In genomic region chr13:54303071-54303924, GRCm38 (mm10) we compare ENCODE assay signal across 8 mouse cellular contexts.
DNase-seq lines count a peak whose midpoint lies in the region; ATAC-seq and TF ChIP-seq lines count a peak whose summit lies in the region.

No protein-coding gene starts in this region.

- H3K4me3 ChIP-seq in embryonic fibroblast, embryonic 13.5 days (ENCODE audit: insufficient read depth, low read length): peak overlapping the region; percentile 65
- peak overlapping the region; percentile 69 for H3K4me3 ChIP-seq in heart, embryonic 12.5 days
- peak overlapping the region; percentile 79 for H3K4me3 ChIP-seq in kidney, embryonic 16.5 days (ENCODE audit: low read length)
- H3K4me3 ChIP-seq in liver, adult 2 months (ENCODE audit: insufficient read depth, low read depth, low read length): peak overlapping the region; percentile 70
- peak overlapping the region; percentile 79 for H3K4me3 ChIP-seq in neural tube, embryonic 11.5 days (ENCODE audit: low read depth, low read length)
- peak overlapping the region; percentile 69 for H3K4me3 ChIP-seq in testis, adult 2 months (ENCODE audit: control insufficient read depth, low read depth, low read length)

- H3K36me3 ChIP-seq in heart, embryonic 12.5 days: no peaks in the 10 kb centered on the region
- no peaks in the 10 kb centered on the region for H3K36me3 ChIP-seq in kidney, embryonic 16.5 days (ENCODE audit: insufficient read depth, low read length)
- no peaks in the 10 kb centered on the region for H3K36me3 ChIP-seq in liver, adult 2 months (ENCODE audit: control insufficient read depth, insufficient read depth, low read length)
- H3K36me3 ChIP-seq in neural tube, embryonic 11.5 days (ENCODE audit: control insufficient read depth, insufficient read depth, low read length): no peaks in the 10 kb centered on the region
- H3K36me3 ChIP-seq in testis, adult 2 months (ENCODE audit: control insufficient read depth, insufficient read depth, low read length): no peaks in the 10 kb centered on the region

- H3K9ac ChIP-seq in heart, embryonic 12.5 days: peak overlapping the region; percentile 91
- peak overlapping the region; percentile 95 for H3K9ac ChIP-seq in kidney, embryonic 16.5 days (replicated peaks; ENCODE audit: low read length)
- H3K9ac ChIP-seq in liver, adult 2 months (ENCODE audit: low read depth, low read length): peak overlapping the region; percentile 83
- H3K9ac ChIP-seq in neural tube, embryonic 11.5 days (ENCODE audit: low read length): peak overlapping the region; percentile 99

- peak; percentile 94 for DNase-seq in 3T3-L1 (ENCODE audit: low read depth, low spot score)
- peak; percentile 85 to 89 for DNase-seq in adrenal gland, postnatal 36 days
- peak; percentile 12 for DNase-seq in liver, adult 2 months (ENCODE audit: extremely low read depth, low read depth, low spot score)
- DNase-seq in neural tube, embryonic 11.5 days (ENCODE audit: low spot score): peak; percentile 84

- H3K4me2 ChIP-seq in heart, embryonic 12.5 days: peak overlapping the region; percentile 96
- H3K4me2 ChIP-seq in kidney, embryonic 16.5 days (replicated peaks; ENCODE audit: low read depth, low read length): peak overlapping the region; percentile 96
- H3K4me2 ChIP-seq in neural tube, embryonic 11.5 days (ENCODE audit: low read depth): peak overlapping the region; percentile 97

- H3K27me3 ChIP-seq in heart, embryonic 12.5 days (replicated peaks): no peaks in the 10 kb centered on the region
- no peaks in the 10 kb centered on the region for H3K27me3 ChIP-seq in kidney, embryonic 16.5 days (ENCODE audit: insufficient read depth, low read length)
- peaks cover 10% of the 10 kb centered on the region; the same call in 1 of the 2 replicates for H3K27me3 ChIP-seq in liver, adult 2 months (ENCODE audit: control insufficient read depth, insufficient read depth, low read length)
- no peaks in the 10 kb centered on the region for H3K27me3 ChIP-seq in neural tube, embryonic 11.5 days (ENCODE audit: control insufficient read depth, insufficient read depth, low read length)
- peaks cover 3% of the 10 kb centered on the region; the same call in 1 of the 2 replicates for H3K27me3 ChIP-seq in testis, adult 2 months (ENCODE audit: control insufficient read depth, insufficient read depth, low read length)

- WGBS in heart, embryonic 12.5 days: under 1% methylated on average over 54 of the region's 54 CpGs
- WGBS in kidney, embryonic 16.5 days: under 1% methylated on average over 51 of the region's 54 CpGs
- 1% methylated on average over 54 of the region's 54 CpGs for WGBS in liver, adult 2 months
- WGBS in neural tube, embryonic 11.5 days: 0% methylated on average over 52 of the region's 54 CpGs

- H3K79me2 ChIP-seq in liver, adult 2 months (ENCODE audit: control insufficient read depth, insufficient read depth, low read length): no peaks in the 10 kb centered on the region

- TF ChIP-seq POLR2A in embryonic fibroblast, embryonic 13.5 days (IDR thresholded peaks at IDR 0.05; ENCODE audit: low read depth, low read length): peak; percentile 74; the same call in 1 of the 2 replicates
- TF ChIP-seq POLR2A in liver, adult 2 months (IDR thresholded peaks at IDR 0.05; ENCODE audit: extremely low read depth, insufficient read depth, low read length): no peak
- no peak for TF ChIP-seq POLR2A in testis, adult 2 months (IDR thresholded peaks at IDR 0.05; ENCODE audit: control insufficient read depth, low read depth, low read length)

- peaks cover 13% of the 10 kb centered on the region for H3K4me1 ChIP-seq in embryonic fibroblast, embryonic 13.5 days (ENCODE audit: control insufficient read depth, insufficient read depth, low read length)
- peaks cover 28% of the 10 kb centered on the region for H3K4me1 ChIP-seq in heart, embryonic 12.5 days (replicated peaks)
- peaks cover 17% of the 10 kb centered on the region for H3K4me1 ChIP-seq in kidney, embryonic 16.5 days (ENCODE audit: insufficient read depth, low read length)
- H3K4me1 ChIP-seq in liver, adult 2 months (ENCODE audit: control insufficient read depth, insufficient read depth, low read length): no peaks in the 10 kb centered on the region; the same call in 1 of the 2 replicates
- peaks cover 10% of the 10 kb centered on the region for H3K4me1 ChIP-seq in neural tube, embryonic 11.5 days (ENCODE audit: control insufficient read depth, insufficient read depth, low read length)
- peaks cover 16% of the 10 kb centered on the region for H3K4me1 ChIP-seq in testis, adult 2 months (ENCODE audit: control insufficient read depth, insufficient read depth, low read length)

- peak overlapping the region; percentile 93 for H3K27ac ChIP-seq in embryonic fibroblast, embryonic 13.5 days (ENCODE audit: insufficient read depth, low read length)
- peak overlapping the region; percentile 94 for H3K27ac ChIP-seq in heart, embryonic 12.5 days (ENCODE audit: poor library complexity, severe bottlenecking)
- peak overlapping the region; percentile 99 for H3K27ac ChIP-seq in kidney, embryonic 16.5 days (ENCODE audit: low read length)
- H3K27ac ChIP-seq in liver, adult 2 months (replicated peaks; ENCODE audit: insufficient read depth, low read depth, low read length): peak overlapping the region; percentile 69
- H3K27ac ChIP-seq in neural tube, embryonic 11.5 days (ENCODE audit: low read depth, low read length): peak overlapping the region; percentile 99
- peak overlapping the region; percentile 54 for H3K27ac ChIP-seq in testis, adult 2 months (ENCODE audit: control insufficient read depth, insufficient read depth, low read depth, low read length)

- ATAC-seq in heart, embryonic 12.5 days (ENCODE audit: insufficient number of reproducible peaks, low FRiP score): peak; percentile 85
- ATAC-seq in kidney, embryonic 16.5 days (ENCODE audit: low FRiP score, low TSS enrichment): peak; percentile 87
- peak; percentile 81 for ATAC-seq in neural tube, embryonic 11.5 days (ENCODE audit: insufficient read depth, low FRiP score, low TSS enrichment)

- no peaks in the 10 kb centered on the region for H3K9me3 ChIP-seq in heart, embryonic 12.5 days (replicated peaks)
- no peaks in the 10 kb centered on the region for H3K9me3 ChIP-seq in kidney, embryonic 16.5 days (ENCODE audit: low read length)
- H3K9me3 ChIP-seq in neural tube, embryonic 11.5 days (ENCODE audit: control insufficient read depth, low read length): no peaks in the 10 kb centered on the region

- TF ChIP-seq CTCF in embryonic fibroblast, embryonic 13.5 days (IDR thresholded peaks at IDR 0.05; ENCODE audit: borderline replicate concordance, insufficient read depth, low read length): no peak
- no peak for TF ChIP-seq CTCF in liver, adult 2 months (IDR thresholded peaks at IDR 0.05; ENCODE audit: low read depth, low read length)
- no peak for TF ChIP-seq CTCF in testis, adult 2 months (IDR thresholded peaks at IDR 0.05; ENCODE audit: control insufficient read depth, insufficient read depth, insufficient replicate concordance, low read depth, low read length)

Comparison
In these comparisons a context has a peak if more than half of its experiments do, and no peak if none do; other contexts are left out.
1. Peak in every context shown above with its lines: DNase-seq, ATAC-seq, H3K4me3 ChIP-seq and H3K27ac ChIP-seq.
2. DNase-seq: peak in every context shown above with its lines; median percentile 94 in 3T3-L1; 87 in adrenal gland, postnatal 36 days; 84 in neural tube, embryonic 11.5 days; 12 in liver, adult 2 months.